ENCODE assay signal across 8 mouse cellular contexts in the genomic region with DNA sequence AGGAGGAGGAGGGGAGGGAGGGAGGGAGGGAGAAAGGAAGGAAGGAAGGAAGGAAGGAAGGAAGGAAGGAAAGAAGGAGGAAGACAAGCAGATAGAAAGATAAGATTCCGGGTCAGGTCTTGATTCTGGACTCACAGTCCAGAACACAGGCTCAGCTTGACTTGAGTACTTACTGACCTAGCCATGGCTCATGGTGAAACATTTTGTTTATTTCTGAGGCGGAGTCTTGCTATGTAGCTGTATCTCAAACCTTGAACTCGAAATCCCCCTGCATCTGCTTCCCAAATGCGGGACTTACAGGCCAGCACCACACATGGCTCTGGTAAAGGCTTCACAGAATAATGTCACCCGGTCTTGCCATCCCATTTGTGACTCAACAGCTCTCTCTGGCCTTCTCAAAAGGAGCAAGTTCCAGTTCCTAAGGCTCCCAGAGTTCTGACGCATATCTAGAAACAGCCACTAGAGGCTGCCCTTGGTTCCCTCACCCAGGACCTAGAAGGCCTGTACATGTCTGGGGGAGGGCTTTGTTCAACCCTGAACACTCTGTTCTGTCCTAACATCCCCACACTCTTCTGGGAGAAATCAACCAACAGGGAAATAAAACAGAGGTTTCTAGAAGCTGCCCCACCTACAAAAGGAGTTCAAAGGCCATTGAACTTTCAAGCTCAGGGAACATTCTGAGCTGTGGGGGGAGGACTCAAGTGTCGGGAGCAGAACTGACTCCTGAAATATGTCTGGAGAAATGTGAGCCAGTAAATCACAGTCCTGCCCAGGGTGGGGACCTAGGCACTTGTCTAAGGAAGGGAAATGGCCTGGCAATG. TPM values are rescaled to one million over a fixed set of nuclear protein-coding genes. Genes with fewer than 3 reads are reported as not detected.
DNase-seq lines count a peak whose midpoint lies in the region; ATAC-seq lines count a peak whose summit lies in the region.

No protein-coding gene starts in this region.

- no peak overlapping the region for H3K9ac ChIP-seq in forebrain, embryonic 16.5 days (replicated peaks; ENCODE audit: low read depth, low read length)

- ATAC-seq in cerebellum, adult (ENCODE audit: insufficient number of reproducible peaks, low FRiP score, low TSS enrichment): no peak
- peak; percentile 76 for ATAC-seq in forebrain, embryonic 16.5 days

- H3K4me2 ChIP-seq in forebrain, embryonic 16.5 days (ENCODE audit: low read length): no peak overlapping the region

- H3K9me3 ChIP-seq in forebrain, embryonic 16.5 days (ENCODE audit: control insufficient read depth, low read length): no peaks in the 10 kb centered on the region

- no peaks in the 10 kb centered on the region for H3K4me1 ChIP-seq in forebrain, embryonic 16.5 days (replicated peaks; ENCODE audit: control insufficient read depth, insufficient read depth, low read length)

- no peak overlapping the region for H3K4me3 ChIP-seq in forebrain, embryonic 16.5 days (replicated peaks; ENCODE audit: low read length)

- H3K27me3 ChIP-seq in forebrain, embryonic 16.5 days (replicated peaks; ENCODE audit: control insufficient read depth, insufficient read depth, low read length): no peaks in the 10 kb centered on the region

- no peaks in the 10 kb centered on the region for H3K36me3 ChIP-seq in forebrain, embryonic 16.5 days (ENCODE audit: control insufficient read depth, insufficient read depth)

- 57% methylated on average over 7 of the region's 7 CpGs for WGBS in forebrain, embryonic 16.5 days

- DNase-seq in cerebellum, adult 8-10 months: peak; percentile 3
- peak; percentile 70 for DNase-seq in adrenal gland, postnatal 10 days
- DNase-seq in heart, postnatal 4 days: peak; percentile 75
- DNase-seq in layer of hippocampus, postnatal 36 days: peak; percentile 23 to 38
- DNase-seq in lung, postnatal 4 days: peak; percentile 55 to 74
- DNase-seq in spleen, postnatal 4 days (ENCODE audit: low spot score in 2 of 2): peak; percentile 27 to 62

- no peak overlapping the region for H3K27ac ChIP-seq in forebrain, embryonic 16.5 days (ENCODE audit: low read length)

RNA-seq across cellular contexts. Expression of a gene that starts 56.2 kb away (rescaled TPM):
- total RNA-seq in adrenal gland, postnatal 10 days (2021): 10 to 100 TPM; 54.7 to 66.6 TPM
- polyA plus RNA-seq in forebrain, embryonic 16.5 days (2015; fragmentation: Nextera tagmentation; extraction: Ambion mirVana): 10.0 and 12.0 TPM in 2 replicates
- 100 to 1,000 TPM; 110 to 113 TPM for total RNA-seq in heart, postnatal 4 days (2021)
- total RNA-seq in layer of hippocampus, postnatal 36 days (2021): 10 to 100 TPM; 70.0 to 78.7 TPM

Comparison
In these comparisons a context has a peak if more than half of its experiments do, and no peak if none do; other contexts are left out.
1. DNase-seq: peak in every context shown above with its lines; median percentile 75 in heart, postnatal 4 days; 70 in adrenal gland, postnatal 10 days; 64 in lung, postnatal 4 days; 44 in spleen, postnatal 4 days; 30 in layer of hippocampus, postnatal 36 days; 3 in cerebellum, adult 8-10 months.